Mouse (Mus musculus) forebrain, embryonic 16.5 days (tissue): Measurements from ENCODE around the gene Bcl6. TPM values are rescaled to one million over a fixed set of nuclear protein-coding genes. Genes with fewer than 3 reads are reported as not detected.
A peak's percentile ranks its signal among the peaks of the same experiment; 100 is the strongest.

Source experiments
- ATAC-seq: fragments of 200-750 bp; cut with Nextera tagmentation; 2 replicates; pipeline ENCODE4 v1.8.0; 2017; ENCODE audit warnings: mild to moderate bottlenecking, moderate library complexity
- H3K27ac ChIP-seq: fragments of 300-500 bp; sonication (generic); 2 replicates; pipeline ENCODE4 v1.5.1; 2014; ENCODE audit warnings: low read length, control low read depth
- H3K27me3 ChIP-seq: fragments of 300-500 bp; sonication (generic); replicated peaks from 2 replicates; pipeline ENCODE4 v1.6.1; 2014; ENCODE audit warnings: low read length; ENCODE audit not compliant: control insufficient read depth, insufficient read depth
- H3K36me3 ChIP-seq: fragments of 300-500 bp; sonication (generic); 2 replicates; pipeline ENCODE4 v1.6.1; 2014; ENCODE audit not compliant: control insufficient read depth, insufficient read depth
- H3K4me1 ChIP-seq: fragments of 300-500 bp; sonication (generic); replicated peaks from 2 replicates; pipeline ENCODE4 v1.6.1; 2014; ENCODE audit warnings: low read length; ENCODE audit not compliant: control insufficient read depth, insufficient read depth
- H3K4me2 ChIP-seq: fragments of 300-500 bp; sonication (generic); 2 replicates; pipeline ENCODE4 v1.6.1; 2014; ENCODE audit warnings: mild to moderate bottlenecking, low read length, control low read depth
- H3K4me3 ChIP-seq: fragments of 300-500 bp; sonication (generic); replicated peaks from 2 replicates; pipeline ENCODE4 v1.5.1; 2014; ENCODE audit warnings: mild to moderate bottlenecking, low read length, control low read depth
- H3K9ac ChIP-seq: fragments of 300-500 bp; sonication (generic); replicated peaks from 2 replicates; pipeline ENCODE4 v1.6.1; 2014; ENCODE audit warnings: low read depth, low read length, control low read depth
- H3K9me3 ChIP-seq: fragments of 300-500 bp; sonication (generic); 2 replicates; pipeline ENCODE4 v1.6.1; 2016; ENCODE audit warnings: low read length; ENCODE audit not compliant: control insufficient read depth
- WGBS: fragments of 180-500 bp; shearing (Covaris S2); extraction: QIAGEN DNeasy Blood & Tissue Kit; methylation state at CpG from one replicate; pipeline ENCODE4 v1.1.7; 2014; 5-methylcytosine and 5-hydroxymethylcytosine counted together
- polyA plus RNA-seq: library from polyadenylated mRNA; unstranded; fragments of >200 nt; fragmentation: Nextera tagmentation; extraction: Ambion mirVana; gene quantifications from 2 replicates; pipeline ENCODE4 v1.2.1, GENCODE M21; 2015

Bcl6 gene
- polyA plus RNA-seq, 1 experiment from 2014 or later: 2.4 TPM

DNA sequence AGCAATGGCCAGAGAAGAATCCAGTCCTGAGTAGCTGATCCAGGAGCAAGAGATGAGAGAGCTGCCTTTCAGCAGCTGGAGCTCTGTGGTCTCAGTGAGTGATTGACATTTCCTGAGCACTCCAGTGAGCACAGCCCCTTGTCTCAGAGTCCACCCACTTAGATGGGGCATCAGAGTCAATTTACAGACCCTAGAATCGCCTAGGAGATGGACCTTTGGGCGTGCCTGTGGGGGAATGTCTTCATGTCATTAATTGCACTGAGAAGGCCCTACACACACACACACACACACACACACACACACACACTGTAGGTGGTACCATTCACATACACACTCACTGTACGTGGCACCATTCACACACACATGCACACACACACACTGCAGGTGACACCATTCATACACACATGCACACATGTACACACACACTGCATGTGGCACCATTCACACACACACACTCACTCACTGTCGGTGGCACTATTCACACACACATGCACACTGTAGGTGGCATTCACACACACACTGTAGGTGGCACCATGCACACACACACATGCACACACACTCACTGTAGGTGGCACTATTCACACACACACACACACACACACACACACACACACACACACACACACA is 36.4 kb downstream of the Bcl6 start:
- 76% methylated on average over 4 of the region's 4 CpGs for WGBS
- H3K9me3 ChIP-seq: no peaks in the 10 kb centered on the region
- ATAC-seq: 0 out of 2 replicates have a peak, but pooled peaks have one; percentile 23
- no peaks in the 10 kb centered on the region for H3K27me3 ChIP-seq
- H3K4me2 ChIP-seq: no peak overlapping the region
- H3K36me3 ChIP-seq: no peaks in the 10 kb centered on the region
- no peaks in the 10 kb centered on the region for H3K4me1 ChIP-seq
- no peak overlapping the region for H3K4me3 ChIP-seq
- H3K27ac ChIP-seq: no peak overlapping the region
- H3K9ac ChIP-seq: no peak overlapping the region

DNA sequence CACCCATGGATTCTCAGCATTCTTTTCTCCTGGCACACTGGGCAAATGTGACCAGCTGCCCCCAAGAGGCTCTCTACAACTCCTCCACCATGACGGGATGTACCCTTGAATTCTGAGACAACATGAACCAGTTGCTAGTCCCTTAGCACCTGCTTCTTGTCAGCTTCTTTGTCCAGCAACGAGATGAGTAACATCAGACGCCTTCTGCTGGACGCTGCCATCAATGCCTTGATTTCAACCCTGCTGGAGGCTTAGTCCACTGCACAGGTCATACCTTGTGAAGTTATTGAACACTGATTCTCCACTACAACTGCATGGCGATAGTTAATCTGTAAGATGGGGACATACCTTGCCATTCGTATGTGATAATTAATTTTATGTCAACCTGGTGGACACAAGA is 41.0 kb downstream of the Bcl6 start:
- Histone ChIP-seq H3K4me2 (no peak overlapping the region), H3K4me1 (no peaks in the 10 kb centered on the region), H3K27me3 (no peaks in the 10 kb centered on the region), H3K4me3 (no peak overlapping the region), H3K9me3 (no peaks in the 10 kb centered on the region), H3K27ac (no peak overlapping the region), H3K9ac (no peak overlapping the region), H3K36me3 (no peaks in the 10 kb centered on the region)
- WGBS: 92% methylated on average over 6 of the region's 6 CpGs
- ATAC-seq: no peak

DNA sequence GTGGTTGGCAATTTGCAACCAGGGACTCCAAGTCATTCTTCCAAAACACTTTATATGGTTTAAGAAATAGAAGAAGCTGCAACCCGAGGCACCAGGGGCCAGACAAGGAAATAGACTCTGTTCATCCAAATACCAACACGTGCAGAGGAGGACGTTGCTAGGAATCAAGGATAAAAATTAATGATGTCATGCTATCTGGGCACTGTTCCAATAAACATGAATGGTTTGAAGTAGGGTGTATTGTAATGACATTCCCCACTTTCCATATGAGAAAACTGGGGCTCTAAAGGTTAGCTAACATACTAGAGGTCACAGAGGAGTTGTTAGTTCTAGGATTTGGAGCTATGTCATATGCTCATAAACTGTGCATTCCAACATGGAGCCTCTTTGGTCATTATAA is 43.9 kb downstream of the Bcl6 start:
- H3K36me3 ChIP-seq: no peaks in the 10 kb centered on the region
- H3K27me3 ChIP-seq: no peaks in the 10 kb centered on the region
- H3K9ac ChIP-seq: no peak overlapping the region
- no peaks in the 10 kb centered on the region for H3K4me1 ChIP-seq
- no peaks in the 10 kb centered on the region for H3K9me3 ChIP-seq
- WGBS: 27% methylated on average over 3 of the region's 3 CpGs
- no peak overlapping the region for H3K4me2 ChIP-seq
- no peak overlapping the region for H3K4me3 ChIP-seq
- H3K27ac ChIP-seq: no peak overlapping the region
- ATAC-seq: no peak

DNA sequence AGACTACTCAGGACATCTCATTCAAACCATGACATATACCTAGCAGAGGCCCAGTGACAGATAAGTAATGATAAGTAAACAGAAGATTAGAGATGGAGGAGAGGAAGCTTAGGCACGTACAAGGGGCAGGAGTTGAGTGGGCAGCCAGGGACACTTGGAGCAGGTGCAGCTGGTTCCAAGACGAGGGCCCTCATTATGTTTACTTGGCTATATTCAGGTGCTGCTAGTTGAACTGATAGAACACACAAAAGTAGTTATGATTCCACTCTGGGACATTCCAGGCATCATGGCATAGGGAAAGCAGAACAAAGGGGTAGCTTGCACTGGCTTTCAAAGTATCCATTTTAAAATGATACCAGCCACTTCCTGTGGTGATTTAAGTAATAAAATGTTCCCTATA is 54.3 kb downstream of the Bcl6 start:
- H3K27ac ChIP-seq: no peak overlapping the region
- 85% methylated on average over 2 of the region's 2 CpGs for WGBS
- no peak for ATAC-seq
- H3K27me3 ChIP-seq: no peaks in the 10 kb centered on the region
- H3K4me1 ChIP-seq: no peaks in the 10 kb centered on the region
- no peak overlapping the region for H3K4me3 ChIP-seq
- H3K36me3 ChIP-seq: no peaks in the 10 kb centered on the region
- H3K4me2 ChIP-seq: no peak overlapping the region
- no peak overlapping the region for H3K9ac ChIP-seq
- H3K9me3 ChIP-seq: no peaks in the 10 kb centered on the region

DNA sequence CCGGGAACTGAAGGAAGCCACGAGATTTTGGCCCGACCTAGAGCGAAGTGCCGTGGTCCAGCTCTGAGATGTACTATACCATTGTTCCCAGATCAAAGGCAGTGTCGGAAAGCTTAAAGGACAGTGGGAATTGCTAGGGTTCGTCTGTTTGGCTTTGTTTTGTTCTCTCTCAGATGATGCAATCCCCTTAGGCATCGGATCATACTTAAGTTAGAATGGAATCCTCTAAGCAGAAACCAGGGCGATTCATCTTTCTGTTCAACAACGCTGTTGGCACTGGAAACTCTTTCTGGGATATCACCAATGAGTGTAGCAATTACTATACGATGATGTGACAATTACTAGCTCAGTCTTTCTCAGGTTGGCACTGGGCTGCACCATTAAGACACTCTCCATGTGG is 56.4 kb downstream of the Bcl6 start, which contains the start of gene Rtp2:
TSS of gene Rtp2 (minus strand) at position 101 of the 400 bp plus-strand sequence.
- Histone ChIP-seq H3K27ac (no peak within 1 kb of the TSS), H3K9ac (no peak within 1 kb of the TSS), H3K27me3 (no peaks in the 10 kb centered on the region), H3K4me3 (no peak within 1 kb of the TSS), H3K36me3 (no peaks in the 10 kb centered on the region), H3K9me3 (no peaks in the 10 kb centered on the region), H3K4me2 (no peak within 1 kb of the TSS), H3K4me1 (no peaks in the 10 kb centered on the region)
- WGBS: 53% methylated on average over 11 of the region's 11 CpGs
- no peak for ATAC-seq

DNA sequence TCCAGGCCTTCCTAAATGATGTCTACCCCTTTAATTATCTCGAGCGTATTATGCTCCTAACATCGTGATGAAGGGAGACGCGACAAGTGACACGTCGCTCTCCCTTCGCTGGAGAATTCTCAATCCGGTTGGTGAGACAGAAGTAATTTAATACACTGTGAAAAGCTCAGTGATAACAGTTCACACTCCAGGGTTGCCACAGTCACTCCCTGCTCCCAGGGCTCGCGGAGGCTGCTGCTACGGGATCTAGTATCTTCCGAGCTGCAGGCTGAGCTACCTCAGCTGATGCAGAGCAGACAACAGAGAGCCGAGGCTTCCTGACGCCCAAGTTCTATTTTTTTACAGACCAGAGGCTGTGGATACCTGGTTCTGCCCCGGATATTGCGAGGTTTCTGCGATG is 57.4 kb downstream of the Bcl6 start:
- no peak overlapping the region for H3K4me3 ChIP-seq
- no peaks in the 10 kb centered on the region for H3K9me3 ChIP-seq
- H3K9ac ChIP-seq: no peak overlapping the region
- H3K27me3 ChIP-seq: no peaks in the 10 kb centered on the region
- no peaks in the 10 kb centered on the region for H3K4me1 ChIP-seq
- no peak overlapping the region for H3K4me2 ChIP-seq
- no peak overlapping the region for H3K27ac ChIP-seq
- WGBS: 72% methylated on average over 18 of the region's 18 CpGs
- ATAC-seq: no peak
- no peaks in the 10 kb centered on the region for H3K36me3 ChIP-seq

DNA sequence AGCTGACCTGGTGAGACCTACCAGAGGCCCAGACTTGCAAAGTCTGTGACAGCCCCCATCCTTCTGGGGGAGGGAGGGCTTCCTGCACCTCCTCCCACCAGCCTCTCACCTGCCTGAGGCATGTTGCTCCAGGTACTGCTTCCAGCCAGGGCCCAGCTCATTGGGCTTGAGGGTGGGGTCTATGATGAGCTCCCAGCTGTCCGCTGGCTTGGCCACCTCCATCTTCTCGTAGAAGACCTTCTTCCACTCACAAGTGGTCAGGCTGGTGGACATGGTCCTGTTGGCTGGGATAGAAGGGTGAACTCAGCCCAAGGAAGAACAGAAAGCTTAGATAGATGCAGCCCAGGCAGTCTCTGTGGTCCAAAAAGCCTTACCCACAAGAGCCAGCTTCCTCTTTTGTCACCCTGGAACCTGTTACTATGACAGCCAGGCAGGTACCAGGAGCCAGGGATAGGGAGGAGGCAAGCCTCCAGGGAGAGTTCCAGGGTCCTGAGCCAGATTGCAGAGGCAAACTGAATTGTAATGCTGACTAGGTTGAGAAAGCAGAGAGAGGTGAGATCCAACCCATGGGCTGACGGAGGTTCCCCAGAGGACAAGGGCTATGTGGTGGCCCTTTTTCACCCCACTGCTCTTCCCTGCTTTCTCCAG is 58.1 kb downstream of the Bcl6 start:
- H3K36me3 ChIP-seq: no peaks in the 10 kb centered on the region
- WGBS: 86% methylated on average over 3 of the region's 3 CpGs
- no peak for ATAC-seq
- H3K9me3 ChIP-seq: no peaks in the 10 kb centered on the region
- no peak overlapping the region for H3K27ac ChIP-seq
- no peaks in the 10 kb centered on the region for H3K27me3 ChIP-seq
- no peaks in the 10 kb centered on the region for H3K4me1 ChIP-seq
- H3K4me3 ChIP-seq: no peak overlapping the region
- no peak overlapping the region for H3K9ac ChIP-seq
- no peak overlapping the region for H3K4me2 ChIP-seq

DNA sequence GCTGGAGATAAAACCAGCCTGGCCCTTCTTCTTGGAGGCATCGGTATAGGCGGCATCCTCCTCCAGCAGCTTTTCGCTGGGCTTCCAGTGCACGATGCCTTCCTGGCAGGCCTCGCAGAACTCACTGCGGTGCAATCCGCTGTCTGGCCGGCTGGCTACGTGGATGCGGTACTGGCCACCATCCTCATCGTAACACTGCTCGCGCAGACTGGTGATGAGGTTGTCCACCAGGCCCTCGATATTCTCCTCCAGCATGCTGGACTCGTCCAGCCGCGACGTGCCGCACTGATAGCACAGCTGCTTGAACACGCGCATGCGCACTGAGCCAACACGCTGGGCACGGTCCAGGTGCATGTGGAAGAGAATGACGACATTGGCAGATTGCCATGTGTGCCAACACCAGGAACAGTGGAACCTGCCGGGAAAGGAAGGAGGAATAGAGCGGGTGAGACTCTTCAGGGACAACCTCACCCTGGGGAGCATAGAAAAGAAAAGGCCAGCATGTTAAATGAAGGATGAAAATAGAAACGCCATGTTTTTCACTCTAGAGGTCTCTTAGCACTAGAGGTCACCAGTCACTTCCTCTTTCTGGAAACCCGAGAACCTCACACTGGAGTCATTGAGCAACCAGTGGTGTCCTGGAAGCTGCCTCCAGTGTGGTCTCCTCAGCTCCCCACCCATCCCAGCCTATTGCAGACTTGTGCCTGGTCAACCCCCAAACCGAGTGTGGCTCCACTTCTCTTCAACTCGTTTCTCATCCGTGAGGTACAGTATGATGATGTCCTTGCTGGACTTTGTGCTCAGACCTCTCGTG is 61.1 kb downstream of the Bcl6 start:
- no peaks in the 10 kb centered on the region for H3K36me3 ChIP-seq
- WGBS: 92% methylated on average over 33 of the region's 33 CpGs
- no peaks in the 10 kb centered on the region for H3K4me1 ChIP-seq
- no peaks in the 10 kb centered on the region for H3K27me3 ChIP-seq
- no peak overlapping the region for H3K27ac ChIP-seq
- H3K4me2 ChIP-seq: no peak overlapping the region
- no peak overlapping the region for H3K4me3 ChIP-seq
- H3K9me3 ChIP-seq: no peaks in the 10 kb centered on the region
- no peak overlapping the region for H3K9ac ChIP-seq
- no peak for ATAC-seq

DNA sequence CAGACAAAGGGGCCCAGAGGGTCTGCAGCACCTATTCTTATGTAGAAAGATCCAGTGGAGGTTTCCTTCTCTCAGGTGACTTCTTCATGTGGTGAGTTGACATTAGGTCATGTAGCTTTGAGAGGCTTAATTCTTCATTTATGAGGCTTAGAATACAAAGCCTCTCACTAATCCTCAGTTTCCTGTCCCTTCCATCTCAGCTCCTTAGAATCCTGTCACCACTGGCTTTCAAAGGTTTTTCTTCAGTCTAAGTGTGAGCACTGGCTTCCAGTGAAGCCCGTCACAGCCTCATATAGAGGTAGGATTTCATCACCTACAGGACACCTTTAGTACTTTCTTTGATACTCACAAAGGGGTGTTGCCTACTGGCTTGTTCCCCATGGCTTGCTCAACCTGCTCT is 65.7 kb downstream of the Bcl6 start:
- ATAC-seq: no peak
- no peaks in the 10 kb centered on the region for H3K36me3 ChIP-seq

More for the DNA sequence above, 65.7 kb downstream of the Bcl6 start:
- H3K27me3 ChIP-seq: no peaks in the 10 kb centered on the region
- H3K4me3 ChIP-seq: no peak overlapping the region
- H3K9ac ChIP-seq: no peak overlapping the region
- H3K9me3 ChIP-seq: no peaks in the 10 kb centered on the region
- no peak overlapping the region for H3K27ac ChIP-seq
- H3K4me1 ChIP-seq: no peaks in the 10 kb centered on the region
- no peak overlapping the region for H3K4me2 ChIP-seq
- WGBS: 86% methylated on average over 1 of the region's 1 CpGs
